Comparison of ENCODE assay signal across 8 mouse cellular contexts in the genomic region with DNA sequence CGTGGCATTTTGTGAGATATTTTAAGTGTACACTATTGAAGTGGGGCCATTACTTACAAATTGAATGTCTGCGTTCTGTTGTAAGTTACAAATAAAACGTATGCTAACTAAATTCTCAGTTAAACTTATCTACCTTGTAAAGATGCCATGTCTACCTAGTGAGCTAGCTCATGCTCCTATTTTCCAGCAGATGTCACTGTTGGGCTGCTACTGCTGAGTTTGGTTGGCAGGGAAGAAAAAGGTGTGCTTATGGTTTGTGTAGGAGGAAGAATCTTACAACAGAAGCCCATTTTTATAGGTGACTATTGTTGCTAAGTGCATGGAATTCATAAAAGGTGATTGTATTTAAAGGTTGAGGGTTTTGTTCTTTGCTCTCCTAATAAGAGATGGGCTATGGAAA. TPM values are rescaled to one million over a fixed set of nuclear protein-coding genes. Genes with fewer than 3 reads are reported as not detected.
DNase-seq lines count a peak whose midpoint lies in the region; ATAC-seq and TF ChIP-seq lines count a peak whose summit lies in the region.

No protein-coding gene starts in this region.

- peak; percentile 54 for DNase-seq in cerebellum, adult 18-20 months
- peak in 2 of 3 experiments; percentile 11 to 12 for DNase-seq in liver, embryonic 14.5 days (ENCODE audit: low read depth in 3 of 3, low spot score in 3 of 3)
- DNase-seq in liver, embryonic 11.5 days (ENCODE audit: low spot score), result no peak
- DNase-seq in c-Kit-positive CD71-negative TER-119-negative erythroid progenitor cells, embryonic 14.5 days (ENCODE audit: low read depth), result peak; percentile 14
- DNase-seq in splenic B cell, adult 2 months (ENCODE audit: low read depth, low spot score), result peak; percentile 67
- DNase-seq in testis, postnatal 14 days (ENCODE audit: low spot score), result no peak

- no peaks in the 10 kb centered on the region for H3K27me3 ChIP-seq in liver, embryonic 14.5 days (ENCODE audit: control insufficient read depth, insufficient read depth, low read length)
- H3K27me3 ChIP-seq in liver, embryonic 11.5 days (replicated peaks; ENCODE audit: control insufficient read depth, insufficient read depth, low read length), result no peaks in the 10 kb centered on the region
- H3K27me3 ChIP-seq in splenic B cell, adult 2 months (ENCODE audit: control insufficient read depth, insufficient read depth, low read length, poor library complexity, severe bottlenecking), result no peaks in the 10 kb centered on the region

- no peak overlapping the region for H3K4me2 ChIP-seq in liver, embryonic 14.5 days (ENCODE audit: low read depth)
- H3K4me2 ChIP-seq in liver, embryonic 11.5 days, result no peak overlapping the region

- peak; percentile 73 for TF ChIP-seq CTCF in liver, embryonic 14.5 days (IDR thresholded peaks at IDR 0.05; ENCODE audit: low read depth)

- H3K4me3 ChIP-seq in liver, embryonic 14.5 days (ENCODE audit: insufficient read depth in 1 of 2, low read depth in 2 of 2, low read length in 2 of 2), result no peak overlapping the region
- H3K4me3 ChIP-seq in liver, embryonic 11.5 days (ENCODE audit: low read depth, low read length), result no peak overlapping the region

- no peak for TF ChIP-seq EP300 in liver, embryonic 14.5 days (IDR thresholded peaks at IDR 0.05; ENCODE audit: low read depth)

- H3K9me3 ChIP-seq in liver, embryonic 14.5 days (ENCODE audit: control insufficient read depth, low read length), result no peaks in the 10 kb centered on the region
- H3K9me3 ChIP-seq in liver, embryonic 11.5 days (ENCODE audit: control insufficient read depth, low read length), result no peaks in the 10 kb centered on the region

- no peaks in the 10 kb centered on the region for H3K4me1 ChIP-seq in liver, embryonic 14.5 days (replicated peaks; ENCODE audit: control insufficient read depth in 2 of 2, insufficient read depth in 2 of 2, low read length in 1 of 2)
- H3K4me1 ChIP-seq in liver, embryonic 11.5 days (replicated peaks; ENCODE audit: control insufficient read depth, insufficient read depth, low read length), result no peaks in the 10 kb centered on the region

- H3K36me3 ChIP-seq in liver, embryonic 14.5 days (replicated peaks; ENCODE audit: control insufficient read depth, insufficient read depth, low read depth), result no peaks in the 10 kb centered on the region; the same call in 1 of the 2 replicates
- H3K36me3 ChIP-seq in liver, embryonic 11.5 days (ENCODE audit: control insufficient read depth, insufficient read depth, low read length), result no peaks in the 10 kb centered on the region
- H3K36me3 ChIP-seq in splenic B cell, adult 2 months (ENCODE audit: control insufficient read depth, insufficient read depth, low read length, poor library complexity, severe bottlenecking), result peaks cover 3% of the 10 kb centered on the region

- H3K27ac ChIP-seq in liver, embryonic 14.5 days, result no peak overlapping the region
- no peak overlapping the region for H3K27ac ChIP-seq in liver, embryonic 11.5 days (ENCODE audit: low read depth, low read length)

- no peak overlapping the region for H3K9ac ChIP-seq in liver, embryonic 14.5 days (replicated peaks)
- no peak overlapping the region for H3K9ac ChIP-seq in liver, embryonic 11.5 days (ENCODE audit: low read depth, low read length)

- 55% methylated on average over 3 of the region's 3 CpGs for WGBS in liver, embryonic 14.5 days (ENCODE audit: insufficient replicate concordance)
- 72% methylated on average over 3 of the region's 3 CpGs for WGBS in liver, embryonic 11.5 days

- no peak for ATAC-seq in cerebellum, adult (ENCODE audit: insufficient number of reproducible peaks, low FRiP score, low TSS enrichment)
- ATAC-seq in liver, embryonic 14.5 days (ENCODE audit: insufficient read depth), result no peak
- ATAC-seq in liver, embryonic 11.5 days (replicated peaks; ENCODE audit: low FRiP score), result no peak
- peak; percentile 80 for ATAC-seq in inflammation-experienced regulatory T-cells, adult 6 months

RNA-seq across cellular contexts. Expression of gene Ambra1, which starts 49.2 kb away (rescaled TPM):
- 3.7 and 3.9 TPM in 2 replicates for polyA plus RNA-seq in liver, embryonic 14.5 days (2012; rRNA removed)
- polyA plus RNA-seq in liver, embryonic 14.5 days (2014; fragmentation: Nextera tagmentation; extraction: Ambion mirVana), result 3.9 and 4.2 TPM in 2 replicates
- polyA plus RNA-seq in liver, embryonic 11.5 days (2014; fragmentation: Nextera tagmentation; extraction: Ambion mirVana), result 13.0 and 14.0 TPM in 2 replicates
- polyA plus RNA-seq in inflammation-experienced regulatory T-cells, adult 6 months (2017; shearing (Covaris generic)), result 10 to 100 TPM; 25.0 to 38.9 (median 32.2) TPM

Comparison
In these comparisons a context has a peak if more than half of its experiments do, and no peak if none do; other contexts are left out.
1. DNase-seq: peak in cerebellum, adult 18-20 months (2 of 2), liver, embryonic 14.5 days (2 of 3), c-Kit-positive CD71-negative TER-119-negative erythroid progenitor cells, embryonic 14.5 days (single experiment) and splenic B cell, adult 2 months (single experiment); none in liver, embryonic 11.5 days (single experiment) and testis, postnatal 14 days (single experiment).